Mouse (Mus musculus): Measurements from ENCODE around the gene Cul7. TPM values are rescaled to one million over a fixed set of nuclear protein-coding genes. Genes with fewer than 3 reads are reported as not detected.

Gene Cul7
- polyA plus RNA-seq, 1 experiment from 2014 or later, result 28.1 TPM

Other genes starting within 250 kb of the Cul7 start
- gene Crip3, start 221.4 kb upstream of the Cul7 start, polyA plus RNA-seq (2014; fragmentation: Nextera tagmentation; extraction: Ambion mirVana), result 0.43 and 1.0 TPM in 2 replicates
- not detected in 2 replicates for gene Slc22a7, start 211.9 kb upstream of the Cul7 start, polyA plus RNA-seq (2014; fragmentation: Nextera tagmentation; extraction: Ambion mirVana)
- gene Ttbk1, start 162.7 kb upstream of the Cul7 start, polyA plus RNA-seq (2014; fragmentation: Nextera tagmentation; extraction: Ambion mirVana), result 0.38 and 0.63 TPM in 2 replicates
- gene Dnph1, start 153.6 kb upstream of the Cul7 start, polyA plus RNA-seq (2014; fragmentation: Nextera tagmentation; extraction: Ambion mirVana), result 65.9 and 74.9 TPM in 2 replicates
- gene Cul9, start 103.9 kb upstream of the Cul7 start, polyA plus RNA-seq (2014; fragmentation: Nextera tagmentation; extraction: Ambion mirVana), result 3.5 and 3.7 TPM in 2 replicates
- 6.4 and 11.1 TPM in 2 replicates for gene Srf, start 94.2 kb upstream of the Cul7 start, polyA plus RNA-seq (2014; fragmentation: Nextera tagmentation; extraction: Ambion mirVana)
- 25.7 and 34.5 TPM in 2 replicates for gene Ptk7, start 20.8 kb upstream of the Cul7 start, polyA plus RNA-seq (2014; fragmentation: Nextera tagmentation; extraction: Ambion mirVana)
- gene Klc4, start 4.3 kb upstream of the Cul7 start, polyA plus RNA-seq (2014; fragmentation: Nextera tagmentation; extraction: Ambion mirVana), result 17.7 and 22.5 TPM in 2 replicates
- 114 and 117 TPM in 2 replicates for gene Mrpl2, start 4.1 kb upstream of the Cul7 start, polyA plus RNA-seq (2014; fragmentation: Nextera tagmentation; extraction: Ambion mirVana)
- gene Rrp36, start 24.0 kb downstream of the Cul7 start, polyA plus RNA-seq (2014; fragmentation: Nextera tagmentation; extraction: Ambion mirVana), result 54.0 and 61.6 TPM in 2 replicates
- gene Mea1, start 28.5 kb downstream of the Cul7 start, polyA plus RNA-seq (2014; fragmentation: Nextera tagmentation; extraction: Ambion mirVana), result 165 and 186 TPM in 2 replicates
- gene Klhdc3, start 30.6 kb downstream of the Cul7 start, polyA plus RNA-seq (2014; fragmentation: Nextera tagmentation; extraction: Ambion mirVana), result 117 and 121 TPM in 2 replicates
- gene Ppp2r5d, start 54.8 kb downstream of the Cul7 start, polyA plus RNA-seq (2014; fragmentation: Nextera tagmentation; extraction: Ambion mirVana), result 111 and 115 TPM in 2 replicates
- 13.9 and 17.4 TPM in 2 replicates for gene Pex6, start 61.1 kb downstream of the Cul7 start, polyA plus RNA-seq (2014; fragmentation: Nextera tagmentation; extraction: Ambion mirVana)
- 0.35 and 0.62 TPM in 2 replicates for gene Gnmt, start 78.8 kb downstream of the Cul7 start, polyA plus RNA-seq (2014; fragmentation: Nextera tagmentation; extraction: Ambion mirVana)
- 52.2 and 55.1 TPM in 2 replicates for gene Cnpy3, start 101.9 kb downstream of the Cul7 start, polyA plus RNA-seq (2014; fragmentation: Nextera tagmentation; extraction: Ambion mirVana)
- gene Ptcra, start 113.4 kb downstream of the Cul7 start, polyA plus RNA-seq (2014; fragmentation: Nextera tagmentation; extraction: Ambion mirVana), result 0.32 and 0.49 TPM in 2 replicates
- gene 2310039H08Rik, start 122.3 kb downstream of the Cul7 start, polyA plus RNA-seq (2014; fragmentation: Nextera tagmentation; extraction: Ambion mirVana), result 54.1 and 56.0 TPM in 2 replicates
- 198 and 207 TPM in 2 replicates for gene Rpl7l1, start 132.3 kb downstream of the Cul7 start, polyA plus RNA-seq (2014; fragmentation: Nextera tagmentation; extraction: Ambion mirVana)
- gene Bicral, start 208.1 kb downstream of the Cul7 start, polyA plus RNA-seq (2014; fragmentation: Nextera tagmentation; extraction: Ambion mirVana), result 4.7 TPM in 2 replicates
- gene Tbcc, start 240.3 kb downstream of the Cul7 start, polyA plus RNA-seq (2014; fragmentation: Nextera tagmentation; extraction: Ambion mirVana), result 73.7 and 78.8 TPM in 2 replicates